8 mouse cellular contexts compared by ENCODE assay signal in genomic region chr8:95807331-95807843, GRCm38 (mm10). TPM values are rescaled to one million over a fixed set of nuclear protein-coding genes. Genes with fewer than 3 reads are reported as not detected.
DNase-seq lines count a peak whose midpoint lies in the region; ATAC-seq and TF ChIP-seq lines count a peak whose summit lies in the region.

TSS of gene Cnot1 (minus strand) at chr8:95807464.

- H3K27me3 ChIP-seq in hindbrain, postnatal 0 days (ENCODE audit: insufficient read depth, low read length) = no peaks in the 10 kb centered on the region

- peak; percentile 88 for ATAC-seq in common myeloid progenitor, adult 5-6 weeks (replicated peaks; ENCODE audit: low read depth, poor library complexity, severe bottlenecking)
- ATAC-seq in hindbrain, postnatal 0 days = peak; percentile 98
- peak; percentile 89 for ATAC-seq in megakaryocyte, adult 5-6 weeks (ENCODE audit: poor library complexity, severe bottlenecking)

- H3K9me3 ChIP-seq in hindbrain, postnatal 0 days (ENCODE audit: low read length) = no peaks in the 10 kb centered on the region

- peak; percentile 99 for DNase-seq in ZHBTc4 (ENCODE audit: low read depth, low spot score)
- DNase-seq in gastrocnemius, adult 2 months = peak; percentile 97
- peak; percentile 98 for DNase-seq in hindbrain, postnatal 0 days (ENCODE audit: low spot score)
- DNase-seq in left cerebral cortex, adult 2 months (ENCODE audit: extremely low spot score in 1 of 2, low spot score in 2 of 2) = peak; percentile 97 to 98
- peak; percentile 98 to 99 for DNase-seq in right cerebral cortex, adult 2 months (ENCODE audit: low spot score in 2 of 2)
- DNase-seq in urinary bladder, postnatal 14 days (ENCODE audit: low spot score) = peak; percentile 95

- peak within 1 kb of the TSS; percentile 99 for H3K4me3 ChIP-seq in gastrocnemius, adult 2 months
- H3K4me3 ChIP-seq in hindbrain, postnatal 0 days (ENCODE audit: low read length) = peak within 1 kb of the TSS; percentile 98
- H3K4me3 ChIP-seq in left cerebral cortex, adult 2 months = peak within 1 kb of the TSS; percentile 91

- WGBS in hindbrain, postnatal 0 days = under 1% methylated on average over 44 of the region's 44 CpGs

- no peaks in the 10 kb centered on the region for H3K36me3 ChIP-seq in hindbrain, postnatal 0 days (ENCODE audit: insufficient read depth, low read length)

- peaks cover 10% of the 10 kb centered on the region for H3K4me1 ChIP-seq in hindbrain, postnatal 0 days (ENCODE audit: insufficient read depth, low read length)

- TF ChIP-seq CTCF in gastrocnemius, adult 2 months (IDR thresholded peaks at IDR 0.05) = no peak
- no peak for TF ChIP-seq CTCF in hindbrain, postnatal 0 days (IDR thresholded peaks at IDR 0.05; ENCODE audit: low read depth)
- TF ChIP-seq CTCF in left cerebral cortex, adult 2 months (IDR thresholded peaks at IDR 0.05) = no peak

- peak within 1 kb of the TSS; percentile 97 for H3K9ac ChIP-seq in hindbrain, postnatal 0 days (replicated peaks; ENCODE audit: low read length)

- intact Hi-C loops in gastrocnemius, adult 2 months (cut with DNase I) = loop anchor here (2.0 to 5.0 kb wide), 2 partner anchors 25 to 175 kb away; partner anchors contain the start of gene Gins3
- intact Hi-C loops in left cerebral cortex, adult 2 months (cut with DNase I) = loop anchor here (1.0 to 2.0 kb wide), 2 partner anchors 46 to 81 kb away; partner anchors contain the start of genes Got2 and Slc38a7

- peak within 1 kb of the TSS; percentile 92 for H3K4me2 ChIP-seq in hindbrain, postnatal 0 days (ENCODE audit: low read depth, low read length)

- H3K27ac ChIP-seq in gastrocnemius, adult 2 months = peak within 1 kb of the TSS; percentile 96
- H3K27ac ChIP-seq in hindbrain, postnatal 0 days = peak within 1 kb of the TSS; percentile 96
- H3K27ac ChIP-seq in left cerebral cortex, adult 2 months = peak within 1 kb of the TSS; percentile 92

RNA-seq across cellular contexts. Expression of gene Cnot1, which starts in this region (rescaled TPM):
- 172 and 219 TPM in 2 replicates for total RNA-seq in common myeloid progenitor, adult 5-6 weeks (2017)
- 10 to 100 TPM; 66.3 to 71.1 TPM for total RNA-seq in gastrocnemius, adult 2 months (2021)
- 123 and 141 TPM in 2 replicates for total RNA-seq in hindbrain, postnatal 0 days (2014; rRNA removed)
- polyA plus RNA-seq in hindbrain, postnatal 0 days (2015; fragmentation: Nextera tagmentation; extraction: Ambion mirVana) = 23.0 and 25.4 TPM in 2 replicates
- total RNA-seq in left cerebral cortex, adult 2 months (2021) = 100 to 1,000 TPM; 118 to 123 TPM
- total RNA-seq in megakaryocyte, adult 5-6 weeks (2015) = 174 and 179 TPM in 2 replicates
- total RNA-seq in megakaryocyte, adult 5-6 weeks (2017) = 107 and 144 TPM in 2 replicates

Comparison
In these comparisons a context has a peak if more than half of its experiments do, and no peak if none do; other contexts are left out.
1. Peak in every context shown above with its lines: DNase-seq, ATAC-seq, H3K4me3 ChIP-seq and H3K27ac ChIP-seq.